Mouse (Mus musculus) T-helper 2 cell (primary cell): ENCODE measurements around the gene Slc25a12.
"Not testable (repeated sequence)": the region's sequence is repeated elsewhere in the genome, so short reads cannot be mapped to it uniquely, and the experiment has no call there.

Source experiments
- in situ Hi-C: fragments of 300-600 bp; cut with MboI, MseI; formaldehyde crosslinking; loops from one replicate; pipeline ENCODE4 v1.15.1; 2025; ENCODE audit warnings: high pct_unique_total_duplicates

The Slc25a12 gene

GRCm38 (mm10) chr2:71367125-71367880 is at the start of gene Slc25a12:
Slc25a12 (minus strand) TSS chr2:71367749.
- in situ Hi-C loops = no loop called here

- in situ Hi-C loops = no loop called here
Measured at GRCm38 (mm10) chr2:71405613-71406012, 38.1 kb upstream of the Slc25a12 start.

GRCm38 (mm10) chr2:71389864-71390263 is 22.3 kb upstream of the Slc25a12 start:
- in situ Hi-C loops = no loop called here

GRCm38 (mm10) chr2:71388951-71389763 is 21.6 kb upstream of the Slc25a12 start, which contains the start of gene Hat1:
Hat1 (plus strand) TSS chr2:71388958.
- in situ Hi-C loops = no loop called here

- in situ Hi-C loops = no loop called here
Measured at GRCm38 (mm10) chr2:71387766-71388165, 20.2 kb upstream of the Slc25a12 start.

- in situ Hi-C loops = no loop called here
Measured at GRCm38 (mm10) chr2:71383890-71384289, 16.3 kb upstream of the Slc25a12 start.

- in situ Hi-C loops = no loop called here
Measured at GRCm38 (mm10) chr2:71381962-71382361, 14.4 kb upstream of the Slc25a12 start.

GRCm38 (mm10) chr2:71377426-71377825 is 9.9 kb upstream of the Slc25a12 start:
- in situ Hi-C loops = no loop called here

- in situ Hi-C loops = no loop called here
Measured at GRCm38 (mm10) chr2:71376433-71376906, 8.9 kb upstream of the Slc25a12 start.

- in situ Hi-C loops = no loop called here
Measured at GRCm38 (mm10) chr2:71374275-71375155, 7.0 kb upstream of the Slc25a12 start.

- in situ Hi-C loops = not testable (repeated sequence)
Measured at GRCm38 (mm10) chr2:71372261-71372660, 4.7 kb upstream of the Slc25a12 start.

- in situ Hi-C loops = no loop called here
Measured at GRCm38 (mm10) chr2:71371790-71372189, 4.2 kb upstream of the Slc25a12 start.

GRCm38 (mm10) chr2:71368086-71368485 is 537 bp upstream of the Slc25a12 start:
- in situ Hi-C loops = no loop called here

- in situ Hi-C loops = no loop called here
Measured at GRCm38 (mm10) chr2:71366618-71367124, 878 bp downstream of the Slc25a12 start.

- in situ Hi-C loops = no loop called here
Measured at GRCm38 (mm10) chr2:71360192-71360591, 7.4 kb downstream of the Slc25a12 start.

- in situ Hi-C loops = no loop called here
Measured at GRCm38 (mm10) chr2:71358347-71358746, 9.2 kb downstream of the Slc25a12 start.

GRCm38 (mm10) chr2:71354055-71354425 is 13.5 kb downstream of the Slc25a12 start:
- in situ Hi-C loops = loop anchor here (5.0 kb wide), 1 partner anchor 92 kb away; no protein-coding TSS in a partner anchor

- in situ Hi-C loops = loop anchor here (5.0 kb wide), 1 partner anchor 91 kb away; no protein-coding TSS in a partner anchor
Measured at GRCm38 (mm10) chr2:71353306-71354054, 14.1 kb downstream of the Slc25a12 start.

GRCm38 (mm10) chr2:71351727-71351987 is 15.9 kb downstream of the Slc25a12 start:
- in situ Hi-C loops = loop anchor here (5.0 kb wide), 1 partner anchor 89 kb away; no protein-coding TSS in a partner anchor

- in situ Hi-C loops = loop anchor here (5.0 kb wide), 1 partner anchor 89 kb away; no protein-coding TSS in a partner anchor
Measured at GRCm38 (mm10) chr2:71350904-71351726, 16.4 kb downstream of the Slc25a12 start.
